Mouse (Mus musculus) limb, embryonic 14.5 days (tissue): ENCODE measurements at regions not wholly inside any gene's neighbourhood (a gene's known extent, or its start where the extent isn't known, plus 50 kb on each side); places are given as distances from the start of the nearest gene placed in this dataset.

Source experiments
- ATAC-seq: fragments of 200-750 bp; cut with Nextera tagmentation; 2 replicates; pipeline ENCODE4 v1.8.0; 2017; ENCODE audit warnings: low read depth, moderate number of reproducible peaks, moderate TSS enrichment; ENCODE audit not compliant: low FRiP score
- DNase-seq: peaks from one replicate; pipeline ENCODE4 v3.0.0-alpha.2; 2015; ENCODE audit warnings: low spot score
- H3K27ac ChIP-seq: fragments of 300-500 bp; sonication (generic); replicated peaks from 2 replicates; pipeline ENCODE4 v1.5.1; 2014; ENCODE audit warnings: low read depth, mild to moderate bottlenecking, low read length, moderate library complexity, mixed read lengths
- H3K27me3 ChIP-seq: fragments of 300-500 bp; sonication (generic); 2 replicates; pipeline ENCODE4 v1.6.1; 2014; ENCODE audit warnings: low read length, mixed read lengths; ENCODE audit not compliant: control insufficient read depth, insufficient read depth
- H3K36me3 ChIP-seq: fragments of 300-500 bp; sonication (generic); 2 replicates; pipeline ENCODE4 v1.6.1; 2014; ENCODE audit warnings: mild to moderate bottlenecking, low read length, moderate library complexity, mixed read lengths; ENCODE audit not compliant: control insufficient read depth, insufficient read depth
- H3K4me1 ChIP-seq: fragments of 300-500 bp; sonication (generic); 2 replicates; pipeline ENCODE4 v1.6.1; 2014; ENCODE audit warnings: antibody characterized with exemption, low read length, mixed read lengths; ENCODE audit not compliant: control insufficient read depth, insufficient read depth
- H3K4me2 ChIP-seq: fragments of 300-500 bp; sonication (generic); replicated peaks from 2 replicates; pipeline ENCODE4 v1.6.1; 2014; ENCODE audit warnings: low read depth, mild to moderate bottlenecking, low read length, moderate library complexity; ENCODE audit not compliant: severe bottlenecking
- H3K4me3 ChIP-seq: fragments of 300-500 bp; sonication (generic); replicated peaks from 2 replicates; pipeline ENCODE4 v1.5.1; 2014; ENCODE audit warnings: low read length
- H3K9ac ChIP-seq: fragments of 300-500 bp; sonication (generic); 2 replicates; pipeline ENCODE4 v1.6.1; 2014; ENCODE audit warnings: mild to moderate bottlenecking, low read depth, low read length, moderate library complexity; ENCODE audit not compliant: severe bottlenecking
- H3K9me3 ChIP-seq: fragments of 300-500 bp; sonication (generic); 2 replicates; pipeline ENCODE4 v1.6.1; 2016; ENCODE audit warnings: low read length; ENCODE audit not compliant: control insufficient read depth
- POLR2A ChIP-seq: fragments of 200-500 bp; IDR thresholded peaks from 2 replicates; pipeline ENCODE4 v1.8.0; 2012; ENCODE audit warnings: inconsistent platforms, mild to moderate bottlenecking, moderate library complexity, borderline replicate concordance; ENCODE audit not compliant: insufficient read depth, insufficient read length; ENCODE audit errors: extremely low read depth
- WGBS: fragments of 180-500 bp; shearing (Covaris S2); extraction: QIAGEN DNeasy Blood & Tissue Kit; methylation state at CpG from one replicate; pipeline ENCODE4 v1.1.7; 2014; 5-methylcytosine and 5-hydroxymethylcytosine counted together

- Histone ChIP-seq H3K27me3 (no peaks in the 10 kb centered on the region), H3K4me1 (no peaks in the 10 kb centered on the region), H3K27ac (no peak overlapping the region), H3K4me2 (no peak overlapping the region), H3K9ac (no peak overlapping the region), H3K4me3 (no peak overlapping the region), H3K36me3 (no peaks in the 10 kb centered on the region), H3K9me3 (no peaks in the 10 kb centered on the region)
- TF ChIP-seq POLR2A: no peak
- ATAC-seq (no peak), DNase-seq (no peak)
- 79% methylated on average over 8 of the region's 8 CpGs for WGBS
Measured at GRCm38 (mm10) chr6:32709566-32709965, 121.6 kb upstream of the Plxna4 start.

GRCm38 (mm10) chr6:32707417-32707816, 119.4 kb upstream of the Plxna4 start:
- ATAC-seq (no peak), DNase-seq (no peak)
- no peaks in the 10 kb centered on the region for H3K27me3 ChIP-seq
- H3K36me3 ChIP-seq: no peaks in the 10 kb centered on the region
- H3K4me2 ChIP-seq: no peak overlapping the region
- no peak overlapping the region for H3K9ac ChIP-seq
- H3K9me3 ChIP-seq: no peaks in the 10 kb centered on the region
- TF ChIP-seq POLR2A: no peak
- WGBS: 58% methylated on average over 1 of the region's 1 CpGs
- no peaks in the 10 kb centered on the region for H3K4me1 ChIP-seq
- H3K4me3 ChIP-seq: no peak overlapping the region
- no peak overlapping the region for H3K27ac ChIP-seq

- no peaks in the 10 kb centered on the region for H3K27me3 ChIP-seq
- no peaks in the 10 kb centered on the region for H3K9me3 ChIP-seq
- no peak for TF ChIP-seq POLR2A
- H3K36me3 ChIP-seq: no peaks in the 10 kb centered on the region
- 80% methylated on average over 1 of the region's 1 CpGs for WGBS
- H3K4me1 ChIP-seq: no peaks in the 10 kb centered on the region
- DNase-seq (no peak), ATAC-seq (no peak)
- H3K27ac ChIP-seq: no peak overlapping the region
- H3K9ac ChIP-seq: no peak overlapping the region
- no peak overlapping the region for H3K4me3 ChIP-seq
- H3K4me2 ChIP-seq: no peak overlapping the region
Measured at GRCm38 (mm10) chr6:32706376-32706775, 118.4 kb upstream of the Plxna4 start.

GRCm38 (mm10) chr6:32703466-32703865, 115.5 kb upstream of the Plxna4 start:
- Histone ChIP-seq H3K27ac (no peak overlapping the region), H3K9me3 (no peaks in the 10 kb centered on the region), H3K27me3 (no peaks in the 10 kb centered on the region), H3K4me1 (no peaks in the 10 kb centered on the region), H3K9ac (no peak overlapping the region), H3K36me3 (no peaks in the 10 kb centered on the region), H3K4me3 (no peak overlapping the region), H3K4me2 (no peak overlapping the region)
- WGBS: 81% methylated on average over 8 of the region's 8 CpGs
- no peak for TF ChIP-seq POLR2A
- ATAC-seq (no peak), DNase-seq (no peak)

- no peak for TF ChIP-seq POLR2A
- Histone ChIP-seq H3K4me1 (no peaks in the 10 kb centered on the region), H3K27me3 (no peaks in the 10 kb centered on the region), H3K36me3 (no peaks in the 10 kb centered on the region), H3K27ac (no peak overlapping the region), H3K9ac (no peak overlapping the region), H3K4me3 (no peak overlapping the region), H3K4me2 (no peak overlapping the region), H3K9me3 (no peaks in the 10 kb centered on the region)
- 88% methylated on average over 11 of the region's 11 CpGs for WGBS
- ATAC-seq (no peak), DNase-seq (no peak)
Measured at GRCm38 (mm10) chr6:32702245-32702791, 114.3 kb upstream of the Plxna4 start.

GRCm38 (mm10) chr6:32699811-32700210, 111.8 kb upstream of the Plxna4 start:
- WGBS: 84% methylated on average over 1 of the region's 1 CpGs
- ATAC-seq: no peak
- H3K4me1 ChIP-seq: no peaks in the 10 kb centered on the region

More at GRCm38 (mm10) chr6:32699811-32700210, 111.8 kb upstream of the Plxna4 start:
- DNase-seq: no peak
- TF ChIP-seq POLR2A: no peak
- no peak overlapping the region for H3K9ac ChIP-seq
- H3K36me3 ChIP-seq: no peaks in the 10 kb centered on the region
- no peak overlapping the region for H3K4me2 ChIP-seq
- no peaks in the 10 kb centered on the region for H3K9me3 ChIP-seq
- H3K4me3 ChIP-seq: no peak overlapping the region
- no peaks in the 10 kb centered on the region for H3K27me3 ChIP-seq
- no peak overlapping the region for H3K27ac ChIP-seq
